Mouse (Mus musculus): ENCODE results near the gene Plekha6.
A peak's percentile ranks its signal among the peaks of the same experiment; 100 is the strongest.

DNA sequence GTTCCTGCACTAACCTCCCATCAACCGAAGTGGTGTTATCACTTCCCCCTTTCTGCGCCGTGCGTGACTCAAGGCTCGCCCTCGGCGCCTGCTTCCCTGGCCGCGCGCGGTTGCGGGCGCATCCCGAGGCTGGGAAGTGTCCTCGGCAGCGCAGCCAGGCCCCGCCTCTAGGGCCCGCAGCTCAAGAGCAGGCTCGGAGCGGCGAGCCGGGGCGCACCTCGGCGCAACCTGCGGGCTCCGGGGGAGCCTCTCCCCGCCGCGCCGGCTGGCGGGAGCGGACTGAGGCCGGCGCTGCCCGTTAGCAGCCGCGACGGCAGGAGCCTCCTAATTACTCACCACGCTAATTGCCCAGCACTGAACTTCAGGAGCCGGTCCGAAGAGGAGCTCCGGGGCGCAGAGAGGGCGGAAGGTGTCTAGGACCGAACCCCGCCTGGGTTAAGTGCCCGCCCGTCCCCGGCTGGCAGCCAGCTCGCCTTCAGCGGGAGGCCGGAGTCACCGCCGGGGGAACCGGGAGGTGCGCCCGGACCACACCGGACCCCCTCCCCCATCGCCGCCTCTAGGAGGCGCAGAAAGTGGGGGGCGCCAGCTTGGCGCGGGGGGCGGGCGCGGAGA lies at the start of gene Plekha6:
- TF ChIP-seq POLR2A (IDR thresholded peaks at IDR 0.05; ENCODE audit: control insufficient read depth in 1 of 2, insufficient read depth in 1 of 2, low read depth in 1 of 2, low read length in 2 of 2, poor library complexity in 1 of 2): peak in 1 of 2 experiments; percentile 10; a peak in 2 of 4 replicates
- no peak for TF ChIP-seq ZC3H11A (IDR thresholded peaks at IDR 0.05; ENCODE audit: low read depth, low read length)
- TF ChIP-seq CTCF (IDR thresholded peaks at IDR 0.05 in 2 of 3, conservative IDR thresholded peaks at IDR 0.05 in 1 of 3; ENCODE audit: control insufficient read depth in 1 of 3, insufficient read depth in 1 of 3, low read depth in 2 of 3, low read length in 3 of 3, poor library complexity in 1 of 3, severe bottlenecking in 1 of 3): peak in 1 of 3 experiments; percentile 13; a peak in 1 of 6 replicates
- TF ChIP-seq USF2 (IDR thresholded peaks at IDR 0.05; ENCODE audit: borderline replicate concordance in 1 of 2, insufficient read depth in 1 of 2, low read depth in 1 of 2, low read length in 2 of 2): no peak
- no peak for TF ChIP-seq RAD21 (IDR thresholded peaks at IDR 0.05; ENCODE audit: low read depth, low read length)

Data from MEL (cell line).